Mouse (Mus musculus): ENCODE data around the gene Pigh.

Gene Pigh

DNA sequence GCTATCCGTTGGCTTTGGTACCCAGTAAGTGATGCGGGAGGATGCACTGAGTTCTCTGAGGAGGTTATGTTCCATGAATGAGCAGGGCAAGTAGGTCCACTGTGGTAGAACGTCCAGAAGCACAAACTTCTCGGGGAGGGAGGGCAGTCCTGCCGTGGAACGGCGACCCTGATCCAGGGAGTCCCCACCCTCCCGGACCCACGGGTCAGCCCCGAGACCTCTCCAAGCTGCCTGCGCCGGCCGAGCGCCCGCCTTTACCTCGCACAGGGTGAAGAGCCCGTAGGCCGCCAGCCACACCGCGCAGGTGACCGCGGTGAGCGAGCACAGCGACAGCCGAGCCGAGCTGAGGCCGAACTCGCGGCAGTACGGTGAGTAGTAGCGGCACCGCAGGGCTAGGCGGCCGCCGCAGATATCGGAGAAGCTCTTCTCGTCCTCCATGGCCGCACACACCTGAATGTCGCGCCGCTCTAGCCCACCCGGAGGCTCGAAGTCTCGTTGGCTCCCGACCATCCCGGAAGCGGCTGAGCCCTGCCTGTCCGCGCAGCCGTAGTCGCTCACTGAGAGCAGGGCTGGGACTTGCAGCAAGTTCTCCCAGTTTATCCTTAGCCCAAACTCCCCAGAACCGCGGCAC lies at the start of gene Pigh:
TSS of gene Pigh (minus strand) at position 470 of the 631 bp plus-strand sequence.
- ATAC-seq (ENCODE audit: low TSS enrichment) = peak; percentile 99

DNA sequence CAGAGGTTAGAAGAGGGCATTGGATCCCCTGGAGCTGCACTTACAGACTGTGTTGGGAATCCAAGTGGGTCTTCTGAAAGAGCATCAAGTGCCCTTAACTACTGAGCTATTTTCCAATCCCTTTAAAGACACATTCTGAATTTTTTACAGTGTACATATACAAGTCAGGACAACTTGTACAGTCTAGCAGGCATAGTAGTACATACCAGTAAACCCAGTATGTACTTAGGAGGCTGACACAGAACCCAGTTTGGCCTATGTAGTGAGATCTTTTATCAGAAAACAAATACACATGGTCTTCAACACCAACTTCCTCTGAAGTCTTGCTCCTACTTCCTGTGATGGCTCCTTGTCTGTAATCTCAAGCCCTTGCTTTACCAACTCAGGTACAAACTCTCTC lies 49.5 kb upstream of the Pigh start:
- no peak for ATAC-seq (ENCODE audit: low TSS enrichment)

DNA sequence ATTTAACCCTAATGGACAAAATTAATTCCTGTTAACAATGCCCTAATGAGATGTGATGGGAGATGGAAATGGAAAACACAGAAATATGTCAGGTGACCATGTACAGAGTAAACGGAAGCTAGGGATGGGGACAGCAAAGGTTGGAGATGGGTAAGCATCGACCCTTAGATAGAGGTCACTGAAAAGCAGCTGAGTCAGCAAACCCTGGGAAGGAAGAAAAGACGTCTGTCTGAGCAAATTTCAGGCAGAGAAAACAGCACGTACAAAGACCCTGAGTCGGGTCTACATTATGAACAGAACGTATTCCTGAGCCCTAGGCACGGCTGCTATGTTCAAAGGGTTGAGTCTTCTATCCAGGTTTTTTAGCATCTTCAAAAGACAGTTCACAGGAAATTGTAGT lies 47.5 kb upstream of the Pigh start:
- ATAC-seq (ENCODE audit: low TSS enrichment) = no peak

DNA sequence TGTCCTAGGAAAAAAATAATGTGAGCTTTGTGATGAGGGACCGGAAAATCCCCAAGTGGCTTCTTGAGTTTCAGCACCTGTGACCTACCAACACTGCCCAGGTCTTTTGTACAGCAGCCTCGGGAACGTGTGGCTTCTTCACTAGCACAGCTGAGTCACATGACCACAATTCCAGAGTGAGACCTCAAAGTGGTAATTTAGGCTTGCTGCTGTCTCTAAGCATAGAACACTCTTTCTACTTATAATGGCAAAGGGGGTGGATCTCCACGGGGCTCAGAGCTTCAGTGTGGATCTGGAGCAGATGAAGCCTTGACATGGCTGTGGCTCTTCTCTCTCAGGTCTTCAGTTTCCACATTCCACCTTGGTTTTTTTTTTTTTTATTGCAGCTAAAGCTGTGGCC lies 45.7 kb upstream of the Pigh start:
- peak; percentile 38 for ATAC-seq (ENCODE audit: low TSS enrichment)

DNA sequence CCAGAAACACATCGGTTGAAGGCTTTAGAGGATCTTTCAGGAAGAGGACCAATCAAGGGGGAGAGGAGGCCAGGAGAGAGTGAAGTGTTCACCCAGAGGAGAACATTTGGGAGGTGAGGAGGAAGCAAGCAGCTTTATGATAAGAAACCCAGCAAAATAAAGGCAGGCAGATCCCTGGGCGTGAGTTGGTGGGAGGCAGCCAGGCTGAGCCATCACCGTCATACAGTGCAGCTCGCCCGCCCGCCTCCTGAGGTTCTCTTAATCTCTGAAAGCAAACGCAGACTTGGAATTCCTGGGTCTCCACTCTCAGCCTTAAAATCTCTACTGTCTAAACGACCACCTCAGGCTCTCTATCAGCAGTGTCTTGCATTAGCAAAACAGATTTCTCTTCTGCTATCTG lies 45.2 kb upstream of the Pigh start:
- ATAC-seq (ENCODE audit: low TSS enrichment) = peak; percentile 41; the same call in 1 of the 2 replicates

DNA sequence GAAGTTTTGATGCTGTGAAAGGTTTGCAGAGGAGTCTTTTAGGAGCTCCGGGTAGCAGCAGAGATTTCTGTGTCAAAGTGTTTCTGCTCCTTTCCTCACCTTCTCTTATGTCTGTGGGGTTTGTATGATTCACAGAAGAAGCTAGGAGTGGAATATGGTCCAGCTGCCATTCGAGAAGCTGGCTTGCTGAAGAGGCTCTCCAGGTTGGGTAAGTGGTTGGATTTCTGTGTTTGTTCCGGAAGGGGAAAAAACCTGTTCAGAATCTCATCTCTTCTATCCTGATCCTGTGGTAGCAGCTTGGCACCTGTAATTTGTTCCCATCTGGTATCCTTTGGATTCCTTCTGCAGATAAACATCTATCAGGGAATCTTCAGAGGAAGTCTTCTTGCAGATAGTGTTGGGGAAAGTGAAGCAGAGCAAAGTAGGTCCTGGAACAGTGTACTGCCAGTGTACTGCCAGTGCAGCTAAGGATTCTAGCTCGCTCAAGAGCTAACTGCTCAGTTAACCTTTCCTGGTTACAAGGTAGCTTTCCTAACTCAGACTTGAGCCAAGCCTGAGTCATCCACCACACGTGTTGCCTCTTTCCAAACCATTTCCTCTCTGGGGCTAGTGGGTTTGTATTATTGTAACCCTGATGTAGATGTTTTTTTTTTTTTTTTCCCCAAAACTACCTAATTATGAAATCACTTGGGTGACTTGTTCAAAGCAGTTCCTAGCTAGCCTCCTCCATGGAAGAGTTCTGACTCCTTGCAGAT lies 42.4 kb upstream of the Pigh start:
- no peak for ATAC-seq (ENCODE audit: low TSS enrichment)

DNA sequence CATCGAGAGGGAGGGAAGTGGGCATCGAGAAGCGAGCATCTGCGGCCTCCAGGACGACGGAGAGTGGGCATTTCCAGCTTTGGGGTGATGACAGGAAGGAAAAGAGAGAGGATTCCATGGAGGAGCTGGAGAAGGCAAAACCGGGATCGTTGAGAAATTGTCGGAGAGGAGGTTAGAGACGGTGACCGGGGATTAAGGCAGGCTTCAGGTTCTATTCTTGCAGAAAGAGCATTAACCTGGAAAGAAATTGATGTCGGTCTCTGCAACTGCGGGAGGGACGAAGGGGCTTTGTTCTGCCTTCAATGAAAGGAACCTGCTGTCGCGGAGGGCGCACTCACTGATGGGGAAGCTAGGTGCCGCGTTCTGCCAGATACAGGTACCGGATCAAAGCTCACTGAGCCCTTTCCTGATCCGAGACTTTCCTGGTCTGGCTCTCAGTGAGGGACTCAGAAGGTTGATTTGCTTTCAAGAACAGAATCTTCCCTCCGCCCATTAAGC lies 41.8 kb upstream of the Pigh start:
- ATAC-seq (ENCODE audit: low TSS enrichment) = 0 out of 2 replicates have a peak, but pooled peaks have one; percentile 19

DNA sequence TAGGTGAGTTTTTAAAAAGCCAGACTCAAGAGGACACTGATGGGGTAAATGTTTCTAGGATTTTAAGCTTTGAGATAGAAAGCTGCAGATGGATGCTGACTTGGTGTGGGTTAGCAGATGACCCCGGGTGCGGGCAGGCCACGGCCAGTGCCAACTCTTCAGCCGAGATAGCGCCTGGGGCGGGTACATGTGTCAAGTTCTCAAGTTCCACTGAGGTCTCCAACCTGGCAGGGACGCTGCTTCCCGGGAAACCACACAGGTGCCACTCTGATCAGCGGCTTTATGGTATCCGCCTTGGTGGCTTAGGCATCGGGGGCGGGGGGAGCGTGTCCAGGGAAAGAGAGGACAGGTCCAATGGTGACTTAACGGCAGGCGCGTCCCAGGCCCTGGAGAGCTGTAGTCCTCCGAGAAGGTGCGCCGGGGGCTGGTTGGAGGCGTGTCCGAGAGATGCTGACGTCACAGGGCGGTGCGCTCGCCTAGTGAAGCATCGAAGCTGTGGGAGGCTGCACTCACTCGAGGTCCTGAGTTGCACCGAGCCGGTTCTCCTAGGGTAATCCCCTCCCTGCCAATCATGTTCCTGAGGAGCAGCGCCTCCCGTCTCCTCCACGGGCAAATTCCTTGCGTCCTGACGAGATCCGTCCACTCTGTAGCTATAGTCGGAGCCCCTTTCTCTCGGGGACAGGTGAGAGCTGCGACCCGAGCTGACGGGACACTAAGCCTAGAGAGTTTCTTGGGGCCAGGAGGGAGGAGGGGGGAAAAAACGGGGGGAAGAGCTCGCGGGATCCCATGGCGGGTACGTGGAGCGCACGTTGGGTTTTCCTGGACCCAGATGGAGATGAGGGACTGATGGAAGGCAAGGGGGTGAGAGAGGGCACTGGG lies 41.1 kb upstream of the Pigh start, which contains the start of gene Arg2:
TSS of gene Arg2 (plus strand) at position 479 of the 879 bp plus-strand sequence.
- ATAC-seq (ENCODE audit: low TSS enrichment) = peak; percentile 95

DNA sequence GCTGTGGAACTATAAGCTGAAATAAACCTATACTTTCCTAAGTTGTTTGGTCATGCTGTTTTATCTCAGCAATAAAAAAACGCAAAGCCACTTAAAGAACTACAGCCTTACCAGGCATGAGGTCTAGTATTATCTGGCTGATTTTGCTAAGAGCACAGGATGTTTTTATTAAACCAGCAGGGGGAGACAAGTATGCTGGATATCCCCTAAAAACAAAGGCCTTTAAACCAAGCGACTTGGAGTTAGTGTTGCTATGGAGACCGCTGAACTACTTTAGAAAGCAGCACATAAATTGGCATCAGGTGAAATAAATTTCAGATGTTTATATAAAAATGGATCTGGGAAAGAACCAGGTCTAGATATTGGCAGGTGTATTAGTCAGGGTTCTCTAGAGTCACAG lies 33.4 kb upstream of the Pigh start:
- ATAC-seq (ENCODE audit: low TSS enrichment) = peak; percentile 76

DNA sequence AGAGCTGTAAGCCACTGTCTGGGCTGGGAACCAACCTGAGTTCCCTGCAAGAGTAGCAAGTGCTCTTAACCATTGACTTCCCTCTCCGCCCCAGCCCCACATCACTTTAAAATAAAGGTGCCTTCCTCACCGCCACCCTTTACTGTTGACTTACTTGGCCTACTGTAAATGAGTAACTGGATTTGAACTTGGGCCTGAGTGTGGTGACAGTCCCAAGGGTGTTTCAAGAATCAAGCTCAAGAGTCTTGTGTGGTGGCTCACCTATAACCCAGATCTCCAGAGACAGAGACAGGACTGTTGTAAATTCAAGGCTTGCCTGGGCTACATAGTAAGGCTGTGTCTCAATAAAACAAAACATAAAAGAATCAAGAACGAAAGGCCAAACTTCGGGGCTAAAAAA lies 29.5 kb upstream of the Pigh start:
- ATAC-seq (ENCODE audit: low TSS enrichment) = no peak

DNA sequence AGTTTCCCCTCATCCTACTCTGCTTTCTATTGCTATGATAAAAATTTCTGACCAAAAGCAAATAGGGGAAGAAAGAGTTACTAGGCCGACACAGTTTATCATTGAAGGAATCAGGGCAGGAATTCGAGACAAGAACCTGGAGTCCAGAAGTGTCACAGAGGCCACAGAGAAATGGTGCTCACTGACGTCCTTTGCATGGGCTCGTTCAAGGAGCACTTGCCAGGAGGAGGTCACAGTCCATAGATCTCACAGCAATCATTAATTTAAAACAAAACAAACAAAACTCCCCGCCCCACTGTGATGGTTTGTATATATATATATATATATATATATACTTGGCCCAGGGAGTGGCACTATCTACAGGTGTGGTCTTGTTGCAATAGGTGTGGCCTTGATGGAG lies 15.9 kb upstream of the Pigh start:
- no peak for ATAC-seq (ENCODE audit: low TSS enrichment)

DNA sequence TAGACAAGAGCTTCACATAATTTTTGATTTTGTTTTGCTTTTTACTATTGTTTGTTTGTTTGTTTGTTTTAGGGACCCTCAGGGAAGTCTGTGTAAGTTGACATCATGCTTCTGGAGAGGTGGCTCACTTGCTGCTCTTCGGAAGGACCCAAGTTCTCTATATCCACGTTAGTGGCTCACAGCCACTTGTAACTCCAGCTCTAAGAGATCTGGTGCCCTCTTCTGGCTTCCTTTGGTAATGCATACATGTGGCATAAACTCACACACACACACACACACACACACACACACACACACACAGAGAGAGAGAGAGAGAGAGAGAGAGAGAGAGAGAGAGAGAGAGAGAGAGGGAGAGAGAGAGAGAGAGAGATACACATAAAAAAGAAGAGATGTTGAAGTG lies 15.1 kb upstream of the Pigh start:
- no peak for ATAC-seq (ENCODE audit: low TSS enrichment)

DNA sequence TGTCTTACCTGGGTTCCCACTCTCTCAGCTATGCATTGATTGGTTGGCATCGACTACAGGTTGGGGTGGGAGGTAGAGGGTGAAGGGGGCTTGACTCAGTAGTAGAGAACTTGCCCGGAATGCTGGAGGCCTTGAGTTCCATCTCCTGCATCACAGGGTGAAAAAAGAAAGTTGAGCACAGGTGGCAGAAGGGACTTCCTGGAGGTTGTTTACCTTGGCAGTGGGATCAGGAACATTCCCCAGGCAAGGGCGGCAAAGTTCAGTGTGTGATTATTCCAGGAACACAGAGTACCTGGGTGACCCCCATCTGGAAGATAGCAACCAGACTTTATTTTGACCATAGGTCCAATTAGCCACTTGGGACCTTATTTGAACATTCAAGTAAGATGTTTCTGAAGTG lies 14.3 kb upstream of the Pigh start:
- no peak for ATAC-seq (ENCODE audit: low TSS enrichment)

DNA sequence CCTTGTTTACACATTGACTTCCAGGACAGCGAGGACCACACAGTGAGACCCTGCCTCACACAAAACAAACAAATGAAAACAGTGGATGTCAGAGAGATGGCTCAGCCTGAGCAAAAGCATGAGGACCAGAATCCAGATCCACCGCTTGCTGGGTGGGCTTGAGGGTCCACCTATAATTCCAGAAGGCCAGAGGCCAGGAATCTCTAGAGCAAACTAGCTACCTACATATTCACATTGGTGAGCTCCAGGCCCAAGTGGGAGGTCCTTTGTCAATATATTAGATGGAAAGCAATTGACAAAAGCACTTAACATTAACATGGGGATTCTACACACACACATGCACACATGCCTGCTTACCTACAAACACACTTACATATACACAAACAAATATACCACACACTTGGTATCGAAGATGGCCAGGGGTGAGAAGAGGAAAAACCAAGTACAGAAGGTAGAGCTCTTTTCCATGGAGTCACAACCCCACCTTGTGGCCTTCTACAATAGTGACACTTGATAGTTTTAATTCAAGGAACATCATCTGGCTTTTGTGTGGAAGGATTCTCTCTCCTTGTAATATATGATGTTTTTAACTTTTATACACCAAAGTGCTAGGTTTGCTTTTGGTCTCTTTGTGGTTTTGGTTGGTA lies 7.8 kb upstream of the Pigh start:
- peak; percentile 81 for ATAC-seq (ENCODE audit: low TSS enrichment)

DNA sequence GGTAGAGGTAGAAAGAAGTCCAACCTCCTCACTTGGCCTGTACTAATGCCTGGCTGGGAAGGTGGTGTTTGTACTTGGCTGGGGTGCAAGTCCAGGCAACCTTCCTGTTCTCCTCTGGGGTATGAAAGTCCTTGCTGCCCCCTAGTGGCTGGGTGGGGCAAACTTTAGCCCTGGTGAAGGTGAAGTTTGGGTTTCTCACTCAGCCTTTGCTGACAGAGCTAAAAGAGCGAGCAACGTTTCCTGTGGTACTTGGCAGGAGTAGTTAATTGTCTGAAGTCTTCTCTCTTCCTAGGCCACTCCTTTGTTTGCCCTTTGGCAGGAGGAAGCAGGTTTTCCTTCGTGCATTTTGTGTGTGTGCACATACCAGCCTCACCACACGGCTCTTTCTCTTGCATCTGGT lies 3.1 kb upstream of the Pigh start:
- ATAC-seq (ENCODE audit: low TSS enrichment) = peak; percentile 39; the same call in 1 of the 2 replicates

DNA sequence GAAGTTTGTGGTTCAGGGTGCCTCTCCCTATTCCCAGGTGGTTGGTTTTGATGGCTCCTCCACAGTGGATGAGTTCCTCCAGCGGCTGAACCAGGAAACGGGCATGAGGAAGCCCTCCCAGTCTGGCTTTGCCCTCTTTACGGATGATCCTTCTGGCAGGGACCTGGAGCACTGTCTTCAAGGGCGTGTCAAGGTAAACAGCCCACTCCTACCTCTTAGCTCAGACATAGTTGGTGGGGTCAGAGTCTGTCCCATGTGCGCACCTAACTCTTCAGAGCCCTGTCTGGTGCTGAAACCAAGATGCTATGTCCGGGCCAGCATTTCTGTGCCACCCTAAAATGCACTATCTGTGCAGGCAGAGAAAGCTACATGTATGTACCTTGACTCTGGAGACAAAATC lies 16.1 kb downstream of the Pigh start:
- no peak for ATAC-seq (ENCODE audit: low TSS enrichment)

DNA sequence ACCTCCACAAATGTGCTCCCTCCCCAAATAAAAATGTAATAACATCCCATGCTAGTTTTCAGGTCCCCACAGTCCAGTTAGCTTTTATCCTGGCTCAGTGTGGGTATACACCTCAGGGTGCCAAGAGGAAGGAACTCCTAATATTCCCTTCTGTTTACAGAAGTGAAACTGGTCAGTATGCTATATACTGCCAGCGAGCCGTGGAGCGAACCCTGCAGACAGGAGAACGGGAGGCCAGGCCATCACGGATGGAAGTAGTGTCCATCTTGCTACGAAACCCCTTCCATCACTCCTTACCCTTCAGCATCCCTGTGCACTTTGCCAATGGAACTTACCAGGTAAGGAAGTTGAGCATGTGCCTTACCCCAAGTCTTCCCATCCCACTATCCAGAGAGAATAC lies 16.9 kb downstream of the Pigh start:
- ATAC-seq (ENCODE audit: low TSS enrichment) = no peak

DNA sequence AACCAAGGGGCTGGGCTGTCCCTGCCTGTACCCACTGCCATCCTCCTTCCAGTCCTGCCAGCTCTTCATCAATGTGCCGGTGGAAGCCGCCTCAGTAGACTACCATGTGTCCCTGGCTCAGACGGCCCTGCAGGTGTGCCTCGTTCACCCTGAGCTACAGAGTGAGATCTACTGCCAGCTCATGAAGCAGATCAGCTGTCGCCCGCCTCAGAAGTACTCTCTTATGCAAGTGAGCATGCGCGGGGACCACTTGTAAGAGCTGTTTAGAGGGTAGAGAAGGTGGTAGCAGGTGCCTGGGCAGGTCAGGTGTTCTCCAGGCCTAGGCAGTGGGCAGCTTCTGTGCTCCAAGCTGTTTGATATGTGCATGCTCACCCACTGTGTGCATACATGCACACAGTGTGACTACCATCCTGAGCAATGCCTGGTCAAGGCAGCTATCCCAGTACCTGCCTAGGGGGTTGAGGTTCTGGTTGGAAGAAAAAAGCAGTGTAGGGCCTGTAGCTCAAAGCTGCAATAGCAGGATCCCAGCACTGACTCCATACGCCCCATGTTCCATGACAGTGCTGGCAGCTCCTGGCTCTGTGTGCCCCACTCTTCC lies 18.6 kb downstream of the Pigh start:
- no peak for ATAC-seq (ENCODE audit: low TSS enrichment)

DNA sequence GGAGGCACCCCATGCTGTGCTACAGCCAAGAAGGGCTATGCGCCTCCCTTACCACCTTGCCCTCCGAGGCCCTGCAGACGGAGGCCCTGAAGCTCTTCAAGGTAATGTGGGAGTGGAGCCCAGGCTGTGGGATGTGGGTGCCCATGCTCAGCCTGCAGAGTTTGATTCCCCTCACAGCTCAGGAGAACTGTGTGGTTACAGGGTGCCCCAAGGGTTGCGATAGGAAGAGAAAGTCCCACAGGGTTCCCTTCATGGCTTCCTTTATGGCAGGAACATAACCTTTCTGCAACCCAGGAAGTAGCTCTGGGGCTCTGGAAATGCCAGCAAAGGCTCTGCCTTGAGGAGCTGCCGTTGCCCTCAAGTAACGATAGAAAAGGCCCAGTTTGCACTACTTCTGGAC lies 19.5 kb downstream of the Pigh start:
- no peak for ATAC-seq (ENCODE audit: low TSS enrichment)

DNA sequence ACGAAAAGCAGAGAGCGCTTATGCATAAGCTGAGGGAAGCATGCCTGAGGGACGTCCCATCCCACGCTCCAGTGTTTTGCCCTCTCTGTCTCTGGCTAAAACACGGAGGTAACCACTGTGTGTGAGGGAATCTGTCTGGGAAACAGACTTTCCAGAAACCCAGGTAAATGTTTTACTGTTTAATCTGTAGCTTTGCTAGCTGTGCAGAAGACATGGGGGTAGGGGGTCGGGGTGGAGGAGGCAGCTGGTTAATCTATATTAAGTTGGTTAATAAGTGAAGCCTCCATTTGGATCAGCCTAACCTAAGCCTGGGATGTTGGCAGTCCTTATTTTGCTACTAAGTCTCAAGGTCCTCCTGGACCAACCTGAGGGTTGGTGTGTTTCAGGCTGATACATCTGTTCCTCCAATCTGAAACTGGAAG lies 20.3 kb downstream of the Pigh start:
- ATAC-seq (ENCODE audit: low TSS enrichment) = no peak

DNA sequence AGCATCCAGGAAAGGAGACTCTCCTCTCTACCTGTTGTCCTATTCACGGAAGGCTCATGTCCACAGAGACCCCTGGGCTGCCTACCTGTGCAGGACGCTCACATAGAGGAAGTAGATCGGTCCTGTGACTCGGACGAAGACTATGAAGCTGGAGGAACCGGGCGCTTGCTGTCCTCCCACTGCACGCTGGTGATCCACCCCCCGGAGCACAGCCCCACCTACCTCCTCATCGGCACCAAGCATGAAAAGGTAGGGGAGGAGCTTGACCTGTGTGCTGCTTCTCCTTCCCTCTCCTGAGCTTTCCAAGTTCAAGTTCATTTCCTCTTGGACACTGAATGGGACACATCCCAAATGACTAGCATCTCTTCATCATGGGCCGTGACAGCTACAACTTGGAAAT lies 21.1 kb downstream of the Pigh start:
- ATAC-seq (ENCODE audit: low TSS enrichment) = no peak
